Mouse (Mus musculus) stomach, postnatal 0 days (tissue): ENCODE measurements around the gene Polr2b.

Source experiments
- CTCF ChIP-seq: IDR thresholded peaks from 2 replicates; pipeline ENCODE4 v1.5.1; 2016; ENCODE audit warnings: antibody characterized with exemption, low read depth, mild to moderate bottlenecking, moderate library complexity
- EP300 ChIP-seq: optimal IDR thresholded peaks from 2 replicates; pipeline ENCODE3; 2016; ENCODE audit warnings: antibody characterized with exemption

DNA sequence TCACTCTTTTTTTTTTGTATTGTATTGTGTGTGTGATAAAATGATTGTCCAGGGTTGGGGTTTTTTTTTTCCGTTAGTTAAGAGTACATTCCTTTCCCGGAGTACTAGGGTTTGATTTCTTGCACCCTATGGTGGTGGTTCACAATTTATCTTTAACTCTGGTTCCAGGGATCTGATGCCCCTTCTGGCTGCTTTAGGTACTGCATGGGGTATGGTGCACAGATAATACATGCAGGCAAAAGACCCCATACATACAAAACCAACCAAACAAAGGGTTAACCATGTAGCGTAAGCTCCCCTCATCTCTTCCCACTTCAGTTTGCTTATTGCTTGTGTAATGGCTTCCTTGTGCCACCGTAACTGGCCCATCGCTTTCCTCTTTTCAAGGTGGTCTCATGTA is 34.0 kb upstream of the Polr2b start:
- TF ChIP-seq CTCF = peak; percentile 72
- no peak for TF ChIP-seq EP300
